Mouse (Mus musculus) telencephalon, adult 2 months (tissue): ENCODE results near the gene Ncl.

Source experiments
- DNase-seq: peaks from one replicate; pipeline ENCODE4 v3.0.0-alpha.2; 2011; ENCODE audit warnings: low read depth, low spot score

Gene Ncl

DNA sequence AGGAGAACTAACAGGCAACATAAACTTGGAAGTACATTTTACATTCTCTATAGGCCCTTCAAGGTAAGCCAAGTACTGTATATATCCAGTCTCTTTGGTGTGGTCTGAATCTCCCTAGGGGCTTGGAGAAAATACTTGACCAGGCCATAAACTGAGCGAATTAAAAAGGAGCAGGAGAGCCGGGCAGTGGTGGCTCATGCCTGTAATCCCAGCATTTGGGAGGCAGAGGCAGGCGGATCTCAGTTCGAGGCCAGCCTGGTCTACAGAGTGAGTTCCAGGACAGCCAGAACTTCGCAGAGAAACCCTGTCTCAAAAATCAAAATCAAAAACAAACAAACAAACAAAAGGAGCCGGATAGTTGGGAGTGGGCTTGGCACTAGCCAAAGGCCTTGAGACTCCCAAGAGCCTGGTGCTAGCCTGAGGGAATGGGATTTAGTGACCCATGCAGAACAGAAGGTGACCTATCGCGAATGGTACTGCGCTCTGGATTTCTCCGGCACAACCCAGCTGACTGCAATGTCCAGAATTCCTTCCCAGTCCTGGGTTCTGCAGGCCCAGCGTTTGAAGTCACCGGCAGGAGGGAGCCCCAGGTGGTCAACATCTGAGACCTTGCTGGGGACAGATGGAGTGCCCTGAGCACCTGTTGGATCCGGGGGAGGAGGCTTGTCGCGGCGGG is 46.0 kb downstream of the Ncl start:
- no peak for DNase-seq

- no peak for DNase-seq
These were observed 46.9 kb downstream of the Ncl start for GRCm38 (mm10) chr1:86312269-86312668.

DNA sequence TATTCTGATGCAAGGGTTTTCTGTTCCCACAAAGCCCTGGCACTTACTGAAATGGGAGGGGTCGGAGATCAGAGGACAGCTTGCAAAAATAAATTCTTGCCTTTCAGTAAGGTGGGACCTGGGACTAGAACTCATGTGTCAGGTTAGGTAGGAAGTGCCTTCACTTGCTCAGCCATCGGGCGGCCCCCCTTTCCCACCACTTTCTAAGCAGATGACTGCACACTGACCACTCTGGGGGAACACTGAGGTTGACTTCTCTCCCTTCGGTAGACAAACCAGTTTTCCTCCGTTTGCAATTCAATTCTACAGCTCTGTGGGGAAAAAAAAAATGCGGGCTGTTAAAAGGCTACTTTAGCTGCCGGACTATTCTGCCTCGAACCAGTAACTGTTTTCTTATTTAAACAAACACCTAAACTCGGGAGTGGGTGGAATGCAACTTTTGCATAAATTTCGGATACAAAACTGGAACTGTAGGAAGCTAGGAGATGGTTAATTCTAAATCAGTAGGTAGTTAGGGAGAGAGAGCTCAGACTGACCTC is 47.7 kb downstream of the Ncl start:
- no peak for DNase-seq

DNA sequence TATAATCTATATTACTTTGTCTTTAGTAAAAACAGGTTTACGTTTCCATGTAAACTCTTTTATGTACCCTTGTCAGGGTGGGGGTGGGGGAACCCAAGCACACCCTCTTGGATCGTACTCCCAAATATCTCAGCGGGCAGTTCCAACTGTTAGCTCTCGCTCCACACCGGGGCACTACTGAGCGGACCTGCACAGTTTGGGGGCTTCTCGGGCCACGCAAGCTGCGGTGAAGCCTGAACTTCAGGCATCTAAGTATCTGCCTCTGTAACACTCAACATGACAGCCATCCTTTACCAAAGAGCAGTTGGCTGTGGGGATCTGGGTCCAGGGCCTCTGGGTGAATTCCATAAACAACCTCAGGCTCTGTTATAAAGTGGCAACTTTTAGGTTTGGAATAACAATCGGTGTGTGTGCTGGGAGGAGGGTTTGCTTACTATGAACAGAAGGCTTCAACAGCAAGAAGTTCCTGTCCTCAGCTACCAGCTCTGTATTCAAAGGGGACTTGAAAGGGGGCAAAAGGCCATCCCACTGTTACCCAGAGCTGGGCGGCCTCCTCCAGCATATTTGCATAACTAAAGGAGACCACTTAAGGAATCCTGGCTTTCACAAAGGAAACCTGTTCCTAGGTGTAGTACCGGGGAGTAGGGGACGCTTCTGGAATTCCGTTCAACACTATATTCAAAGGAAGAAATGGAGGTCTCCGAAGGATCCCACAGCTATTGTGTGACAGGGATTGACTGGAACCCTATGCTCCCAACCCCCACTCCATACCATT is 48.5 kb downstream of the Ncl start:
- no peak for DNase-seq

DNA sequence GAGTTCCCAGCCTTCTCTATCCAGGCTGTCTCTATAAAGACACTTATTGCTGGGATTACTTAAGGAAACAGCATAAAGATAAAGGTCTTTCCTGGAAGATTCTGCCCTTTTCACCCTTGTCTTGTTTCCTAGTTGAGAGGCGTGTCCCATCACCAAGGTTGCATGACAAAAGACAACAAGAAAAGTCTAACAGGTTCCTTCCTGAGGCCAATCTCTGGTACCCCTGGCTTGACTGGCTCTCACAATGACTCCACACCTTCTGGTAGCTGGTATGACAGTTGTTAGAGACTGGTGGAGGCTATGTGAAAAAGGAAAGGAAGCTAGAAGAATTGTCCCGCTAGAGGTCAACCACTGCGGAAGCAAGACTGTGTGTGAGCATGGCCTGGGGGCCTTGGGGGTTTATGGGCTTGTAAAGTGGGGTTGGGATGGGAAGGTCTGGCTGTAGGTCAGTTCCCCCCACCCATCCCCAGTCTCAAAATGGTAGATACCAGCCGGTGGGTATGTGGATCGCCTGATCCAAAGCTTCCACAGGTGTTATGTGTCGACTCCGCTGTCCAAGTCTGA is 49.8 kb downstream of the Ncl start:
- no peak for DNase-seq

- no peak for DNase-seq
These were observed 51.1 kb downstream of the Ncl start for GRCm38 (mm10) chr1:86307871-86308641.

DNA sequence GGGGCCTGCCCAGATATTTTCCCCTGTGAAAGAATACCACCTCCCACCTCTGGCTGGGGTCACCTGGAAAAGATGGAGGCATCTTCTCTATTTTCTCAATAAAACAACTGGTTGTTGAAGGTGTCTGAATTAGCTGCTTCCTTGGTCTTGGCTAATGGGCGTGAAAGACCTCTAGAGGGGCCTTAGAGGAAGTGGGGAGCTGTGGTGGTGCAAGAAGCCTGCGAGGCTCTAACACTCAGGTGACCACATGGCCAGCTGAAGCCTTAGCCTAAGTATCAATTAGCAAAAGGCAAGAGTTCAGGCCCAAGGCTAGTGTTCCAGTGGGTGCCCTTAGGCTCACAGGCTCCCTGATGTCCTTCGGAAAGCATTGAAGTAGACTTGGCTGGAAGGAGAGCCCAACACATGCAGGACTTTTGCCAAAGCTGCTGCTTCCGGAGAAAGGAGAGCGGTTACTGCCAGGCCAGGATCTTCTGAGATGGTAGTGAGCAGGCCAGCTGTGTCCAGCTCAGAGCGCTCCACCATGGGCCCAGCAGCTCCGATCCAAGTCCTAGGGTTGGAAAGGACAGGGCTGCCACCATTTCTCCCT is 51.9 kb downstream of the Ncl start:
- no peak for DNase-seq

DNA sequence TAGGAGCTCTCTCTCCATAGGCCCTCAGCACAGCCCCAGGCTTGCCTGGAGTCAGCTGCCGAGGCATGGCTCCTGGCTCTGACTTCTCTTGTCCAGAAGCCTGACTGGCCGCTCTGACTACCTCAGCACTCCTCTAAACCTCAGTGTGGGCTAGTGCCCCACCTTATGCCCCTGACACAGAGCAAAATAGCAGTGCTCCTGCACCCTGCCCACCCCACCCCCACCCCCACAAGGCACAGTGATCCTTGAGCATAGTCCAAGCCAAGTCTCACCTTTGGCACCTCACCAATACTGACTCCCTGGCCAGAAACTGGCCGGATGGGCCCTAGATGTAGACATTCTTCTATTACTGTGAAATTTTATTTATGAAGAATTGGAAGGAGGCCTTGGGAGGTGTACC is 52.5 kb downstream of the Ncl start:
- DNase-seq = no peak

DNA sequence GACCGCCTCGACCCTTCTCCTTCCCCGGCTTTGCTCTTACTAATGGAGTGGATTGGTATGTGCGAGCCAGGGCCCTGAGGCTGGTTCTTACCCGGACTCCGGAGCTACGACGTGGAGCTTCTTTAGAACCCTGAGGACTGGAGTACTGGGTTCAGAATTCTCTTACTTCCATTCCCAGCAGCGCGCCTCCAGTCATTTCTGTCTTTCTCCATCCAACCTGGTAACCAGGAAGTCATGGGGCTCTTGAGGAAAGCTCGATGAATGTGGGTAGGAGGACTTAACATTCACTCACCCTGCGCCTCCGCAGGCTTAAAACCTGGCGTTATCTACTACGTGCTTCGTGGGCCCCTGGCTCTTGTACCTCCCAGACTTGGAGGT is 55.3 kb downstream of the Ncl start:
- no peak for DNase-seq

DNA sequence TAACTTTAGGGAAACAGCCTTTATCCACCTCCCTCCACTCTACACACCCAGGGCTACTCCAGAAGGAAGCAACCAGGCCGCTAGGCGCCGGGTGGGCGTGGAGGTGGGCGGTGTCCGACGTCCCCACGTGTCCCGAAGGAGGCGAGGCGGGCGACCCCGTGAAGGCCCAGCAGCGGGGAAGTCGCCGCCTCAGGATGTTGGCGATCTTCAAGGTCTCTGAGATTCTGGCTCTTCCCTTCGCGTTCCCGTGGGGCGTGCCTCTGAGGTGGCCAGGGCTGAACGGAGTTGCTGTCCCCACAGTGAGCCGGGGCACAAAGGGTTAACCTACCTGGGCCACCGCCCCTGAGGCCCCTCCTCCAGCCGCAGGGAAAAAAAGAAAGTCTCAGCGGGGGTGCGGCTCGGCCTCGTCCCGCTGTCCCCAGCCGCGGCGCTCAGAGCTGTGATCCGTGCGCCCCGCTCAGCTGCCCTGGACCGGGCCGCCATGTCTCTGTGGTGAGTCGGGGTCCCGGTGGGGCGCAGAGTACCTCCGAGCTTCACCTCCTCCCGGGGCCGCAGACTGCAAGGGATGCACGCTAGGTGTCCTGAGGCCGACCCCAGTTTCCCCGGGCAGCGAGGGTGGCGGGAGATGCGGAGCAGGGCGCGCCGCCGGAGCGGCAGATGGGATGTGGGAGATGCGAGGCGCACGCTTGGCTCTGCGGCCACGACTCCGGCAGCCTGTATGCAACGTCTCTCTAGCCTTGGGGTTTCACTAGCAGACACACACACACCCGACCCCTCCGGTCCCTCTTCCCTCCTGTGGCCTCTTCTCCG is 55.9 kb downstream of the Ncl start:
- no peak for DNase-seq

DNA sequence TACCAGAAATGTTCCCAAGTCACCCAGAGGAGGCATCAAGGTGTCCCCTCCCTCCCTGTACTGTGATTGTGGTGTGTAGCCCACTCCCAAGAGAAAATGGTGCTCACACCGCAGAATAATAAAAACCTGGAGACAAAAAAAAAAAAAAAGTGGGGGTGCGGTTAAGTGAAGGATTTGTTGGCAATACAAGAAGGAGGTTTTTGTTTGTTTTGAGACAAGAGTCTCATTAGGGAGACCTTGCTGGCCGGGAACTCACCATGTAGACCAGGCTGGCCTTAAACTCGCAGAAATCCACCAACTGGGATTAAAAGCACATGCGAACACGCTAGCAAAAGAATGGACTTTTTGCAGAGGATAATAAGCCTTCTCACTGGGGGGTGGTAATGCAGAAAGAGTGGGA is 56.7 kb downstream of the Ncl start, which contains the start of gene B3gnt7:
Gene B3gnt7 (plus strand): TSS at position 301 of the 400 bp plus-strand sequence.
- DNase-seq = no peak

GRCm38 (mm10) chr1:86301221-86302091 is 57.7 kb downstream of the Ncl start:
- no peak for DNase-seq

DNA sequence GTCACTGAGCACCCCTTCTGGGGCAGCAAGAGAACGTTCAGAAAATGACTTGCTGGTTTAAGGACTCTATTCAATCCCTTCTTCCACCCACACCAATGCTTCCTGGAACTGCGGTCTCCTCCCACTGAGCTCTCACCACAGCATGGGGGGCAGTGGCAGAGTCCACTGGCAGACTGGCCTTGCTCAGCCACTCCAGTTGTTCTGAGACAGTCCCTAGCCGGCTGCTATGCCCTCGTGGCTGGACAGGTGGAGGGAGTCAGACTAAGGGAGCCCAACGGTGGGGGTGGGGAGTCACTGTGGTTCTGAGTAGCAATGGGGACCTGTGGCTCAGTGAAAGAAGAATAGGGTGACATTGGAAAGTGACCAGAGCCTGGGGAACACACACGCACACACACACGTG is 58.5 kb downstream of the Ncl start:
- no peak for DNase-seq

DNA sequence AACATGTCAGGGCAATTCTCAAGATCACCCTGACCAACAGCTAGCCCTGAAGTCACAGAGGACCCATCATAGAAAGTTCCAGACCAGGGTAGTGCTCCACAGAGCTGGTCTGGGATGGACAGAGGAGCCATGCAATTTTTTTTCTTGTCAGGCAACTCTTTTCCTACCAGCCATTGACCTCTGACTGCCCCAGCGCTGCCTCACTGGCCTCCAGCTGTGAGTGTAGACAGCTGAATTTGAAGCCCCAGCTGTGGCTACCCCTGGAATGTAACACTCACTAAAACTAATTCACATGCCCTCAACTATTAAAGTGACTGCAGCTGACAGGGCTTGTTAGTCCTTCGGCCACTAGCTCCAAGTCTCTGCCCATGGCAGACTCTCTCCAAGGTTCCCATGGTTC is 59.1 kb downstream of the Ncl start:
- DNase-seq = no peak
